Mouse (Mus musculus): ENCODE measurements at regions not wholly inside any gene's neighbourhood (a gene's known extent, or its start where the extent isn't known, plus 50 kb on each side); places are given as distances from the start of the nearest gene placed in this dataset.

- TF ChIP-seq CTCF (IDR thresholded peaks at IDR 0.05; ENCODE audit: low read depth) (no peak), EP300 (optimal IDR thresholded peaks at IDR 0.05) (no peak)
Measured at GRCm38 (mm10) chr13:39835302-39835701, 525.9 kb downstream of the Ofcc1 start.

Measured in stomach, postnatal 0 days (tissue).